Mouse (Mus musculus) frontal cortex, postnatal 14 days (tissue): Measurements from ENCODE around the gene Uggt1.

ENCODE experiments used
- DNase-seq, 2 experiments: peaks; one replicate each; pipeline ENCODE4 v3.0.0; 2022; ENCODE audit warnings: low spot score in 2 of 2

Gene Uggt1

GRCm38 (mm10) chr1:36116488-36116887 is 128.0 kb downstream of the Uggt1 start:
- DNase-seq, result no peak

- DNase-seq, result no peak
These were observed 129.7 kb downstream of the Uggt1 start for GRCm38 (mm10) chr1:36114844-36115243.

GRCm38 (mm10) chr1:36113670-36114069 is 130.8 kb downstream of the Uggt1 start:
- DNase-seq, result no peak

- no peak for DNase-seq
These were observed 131.9 kb downstream of the Uggt1 start for GRCm38 (mm10) chr1:36112665-36113064.

GRCm38 (mm10) chr1:36109987-36110386 is 134.5 kb downstream of the Uggt1 start:
- no peak for DNase-seq

GRCm38 (mm10) chr1:36105917-36106706 is 138.4 kb downstream of the Uggt1 start:
- DNase-seq, result no peak

- DNase-seq, result no peak
These were observed 144.1 kb downstream of the Uggt1 start for GRCm38 (mm10) chr1:36100371-36100770.

- no peak for DNase-seq
These were observed 146.1 kb downstream of the Uggt1 start for GRCm38 (mm10) chr1:36098432-36098831.

- peak; percentile 82 to 84 for DNase-seq
These were observed 148.9 kb downstream of the Uggt1 start for GRCm38 (mm10) chr1:36095423-36096272.

GRCm38 (mm10) chr1:36093741-36094140 is 150.8 kb downstream of the Uggt1 start:
- no peak for DNase-seq

GRCm38 (mm10) chr1:36091246-36091645 is 153.3 kb downstream of the Uggt1 start:
- no peak for DNase-seq

GRCm38 (mm10) chr1:36090722-36091110 is 153.8 kb downstream of the Uggt1 start:
- DNase-seq, result no peak
